Mouse (Mus musculus): ENCODE data around the gene Tmem17.

The Tmem17 gene

GRCm38 (mm10) chr11:22564676-22565075 lies 52.8 kb downstream of the Tmem17 start:
- in situ Hi-C loops (cut with MboI; ENCODE audit: unreplicated experiment in 2 of 2): no loop called here
